Mouse (Mus musculus): Measurements from ENCODE around the gene Mapk1ip1l.

The Mapk1ip1l gene

DNA sequence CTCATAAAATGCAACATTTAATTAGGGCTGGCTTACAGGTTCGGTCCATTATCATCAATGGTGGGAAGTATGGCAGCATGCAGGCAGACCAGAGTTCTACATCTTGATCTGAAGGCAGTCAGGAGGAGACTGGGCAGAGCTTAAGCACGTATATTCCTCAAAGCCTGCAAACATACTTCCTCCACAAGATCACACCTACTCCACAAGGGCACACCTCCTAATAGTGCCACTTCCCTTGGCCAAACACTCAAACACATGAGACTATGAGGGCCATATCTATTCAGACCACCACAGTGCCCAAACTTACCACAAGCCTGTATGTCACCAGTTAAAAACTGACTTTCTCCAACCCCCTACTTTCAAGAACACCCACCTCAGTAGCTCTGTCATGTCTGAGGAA is 63.4 kb downstream of the Mapk1ip1l start:
- ATAC-seq (ENCODE audit: low TSS enrichment), result no peak

- ATAC-seq (ENCODE audit: low TSS enrichment), result no peak
These were observed 63.8 kb downstream of the Mapk1ip1l start for GRCm38 (mm10) chr14:47361899-47362298.

DNA sequence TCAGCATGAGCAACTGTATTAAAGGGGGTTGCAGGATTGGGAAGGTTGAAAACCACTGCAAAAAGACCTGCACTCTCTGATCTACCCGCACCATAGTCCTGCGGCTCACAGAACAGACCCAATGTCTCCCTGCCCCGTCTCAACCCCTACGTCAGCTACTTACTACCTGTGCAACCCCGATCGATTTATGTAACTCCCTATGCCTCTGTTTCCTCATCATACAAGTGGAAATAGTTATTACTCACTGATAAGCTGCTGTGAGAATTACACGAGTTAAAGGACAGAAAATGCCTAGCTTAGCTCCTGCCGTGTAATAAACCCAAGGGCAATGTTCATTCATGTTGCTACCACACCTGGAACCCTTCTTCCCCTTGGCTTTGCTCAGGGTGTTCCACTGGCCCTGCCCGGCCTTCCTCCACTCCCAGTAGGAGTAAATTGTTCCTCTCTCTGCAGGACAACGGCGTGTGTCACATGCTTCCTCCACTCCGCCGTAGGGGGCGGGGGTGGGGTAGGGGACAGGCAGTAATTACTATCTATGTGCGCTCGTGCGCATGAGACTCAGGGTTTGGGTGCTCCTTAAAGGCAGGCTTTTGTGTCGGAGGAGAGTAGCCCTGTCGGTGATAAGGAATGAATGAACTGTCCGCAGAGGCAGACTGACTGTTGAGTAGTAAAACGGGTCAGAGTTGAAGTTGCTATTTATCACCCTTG is 66.8 kb downstream of the Mapk1ip1l start:
- no peak for ATAC-seq (ENCODE audit: low TSS enrichment)

- ATAC-seq (ENCODE audit: low TSS enrichment), result peak; percentile 51
These were observed 68.8 kb downstream of the Mapk1ip1l start for GRCm38 (mm10) chr14:47366881-47367321.

- ATAC-seq (ENCODE audit: low TSS enrichment), result peak; percentile 98
These were observed 69.4 kb downstream of the Mapk1ip1l start, which contains the start of gene Lgals3 for GRCm38 (mm10) chr14:47367461-47367860. Gene Lgals3 (plus strand): TSS chr14:47367751.

DNA sequence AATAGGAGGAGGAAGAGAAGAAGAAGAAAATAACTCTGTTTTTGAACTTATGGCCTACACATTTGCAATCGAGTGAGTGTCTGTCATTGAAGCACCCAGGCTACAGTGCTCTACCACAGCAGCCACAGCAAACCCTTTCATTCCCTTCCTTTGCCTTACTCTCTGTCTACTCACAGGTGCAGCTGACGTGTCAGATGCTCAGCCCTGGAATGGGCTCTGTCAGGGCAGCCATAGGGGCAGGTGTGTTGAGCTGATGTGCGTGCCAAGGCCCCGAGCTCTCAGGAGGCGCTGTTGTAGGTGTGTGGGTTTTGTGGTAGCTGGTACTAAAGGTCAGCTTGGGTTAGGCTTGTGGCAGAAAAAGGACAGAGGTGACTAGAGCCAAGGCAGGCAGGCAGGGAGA is 71.7 kb downstream of the Mapk1ip1l start:
- no peak for ATAC-seq (ENCODE audit: low TSS enrichment)

DNA sequence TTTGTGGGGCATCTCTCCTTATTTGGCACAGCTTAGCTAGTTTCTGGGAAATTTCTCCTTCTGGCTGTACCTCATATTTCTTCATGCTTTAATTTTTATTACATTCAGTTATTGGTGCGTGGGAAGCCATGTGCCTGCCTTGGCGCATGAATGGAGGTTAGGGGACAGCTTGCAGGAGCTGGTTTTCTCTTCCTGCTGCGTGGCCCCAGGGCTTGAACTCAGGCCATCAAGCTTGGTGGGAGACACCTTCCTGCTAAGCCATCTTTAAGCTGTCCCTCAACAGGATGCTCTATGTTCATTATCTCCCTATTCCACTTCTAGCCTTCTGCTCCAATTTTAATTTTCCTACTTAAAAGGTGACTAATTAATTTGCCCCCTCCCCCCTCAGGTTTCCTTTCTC is 72.7 kb downstream of the Mapk1ip1l start:
- no peak for ATAC-seq (ENCODE audit: low TSS enrichment)

- ATAC-seq (ENCODE audit: low TSS enrichment), result no peak
These were observed 73.6 kb downstream of the Mapk1ip1l start for GRCm38 (mm10) chr14:47371689-47372088.

Data from frontal cortex, adult (tissue).